Mouse (Mus musculus) brown adipose tissue, adult 24 weeks (tissue): ENCODE data around the gene Ndufaf2. TPM values are rescaled to one million over a fixed set of nuclear protein-coding genes. Genes with fewer than 3 reads are reported as not detected.

Experiments used
- H3K27ac ChIP-seq: fragments of 200-500 bp; replicated peaks from 2 replicates; pipeline ENCODE4 v1.5.1; 2012; ENCODE audit warnings: low read depth, mild to moderate bottlenecking, low read length
- H3K4me1 ChIP-seq: fragments of 200-500 bp; 2 replicates; pipeline ENCODE4 v1.6.1; 2012; ENCODE audit warnings: low read length, mixed read lengths; ENCODE audit not compliant: control insufficient read depth, insufficient read depth, insufficient read length
- H3K4me3 ChIP-seq: fragments of 200-500 bp; 2 replicates; pipeline ENCODE4 v1.5.1; 2012; ENCODE audit warnings: low read depth, mild to moderate bottlenecking, low read length, moderate library complexity; ENCODE audit not compliant: insufficient read depth
- polyA plus RNA-seq: library from polyadenylated mRNA; stranded (reverse); fragments of >200 nt; gene quantifications from 2 replicates; pipeline ENCODE4 v1.2.4, GENCODE M21; 2012; ENCODE audit not compliant: missing spikeins, insufficient read depth, insufficient read length

The Ndufaf2 gene
- polyA plus RNA-seq, 1 experiment: 116 TPM

DNA sequence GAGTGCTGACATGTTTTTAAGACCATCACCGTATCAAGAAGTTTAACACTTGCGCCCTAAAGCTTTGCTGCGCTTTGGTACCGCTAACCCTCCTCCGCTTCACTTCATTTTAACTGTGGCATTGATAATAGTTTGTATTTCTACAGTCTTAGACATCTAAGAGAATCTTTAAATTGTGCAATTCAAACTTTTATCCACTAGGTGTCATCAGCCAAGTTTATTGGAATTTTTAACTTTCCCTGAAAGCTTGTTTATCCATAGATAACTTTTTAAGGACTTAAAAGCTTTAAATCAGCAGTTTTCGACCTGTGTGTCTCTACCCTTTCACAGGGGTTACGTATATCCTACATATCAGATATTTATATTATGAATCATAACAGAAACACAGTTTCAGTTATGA is 1.5 kb upstream of the Ndufaf2 start:
- H3K4me3 ChIP-seq: peak overlapping the region; percentile 10; the same call in 1 of the 2 replicates
- H3K27ac ChIP-seq: no peak overlapping the region
- no peaks in the 10 kb centered on the region for H3K4me1 ChIP-seq

DNA sequence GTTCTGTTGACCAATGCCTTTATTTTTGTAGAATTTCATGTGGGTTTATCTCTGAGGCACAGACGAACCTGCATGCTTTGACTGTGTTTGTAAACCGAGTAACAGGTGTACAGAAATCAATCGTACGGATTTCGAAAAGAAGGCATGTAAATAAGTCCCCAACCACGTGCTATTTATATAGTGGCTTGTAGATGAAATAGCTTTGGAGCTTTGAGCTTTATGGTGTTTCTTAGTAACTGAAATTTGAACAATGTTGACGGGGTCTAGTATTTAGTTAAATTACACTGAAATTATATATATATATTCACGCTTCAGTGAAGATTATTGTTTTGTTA is 785 bp upstream of the Ndufaf2 start:
- H3K4me3 ChIP-seq: peak overlapping the region; percentile 96
- H3K4me1 ChIP-seq: no peaks in the 10 kb centered on the region
- H3K27ac ChIP-seq: no peak overlapping the region

GRCm38 (mm10) chr13:108157732-108158464 is 525 bp downstream of the Ndufaf2 start:
- peak overlapping the region; percentile 96 for H3K4me3 ChIP-seq
- H3K27ac ChIP-seq: no peak overlapping the region
- no peaks in the 10 kb centered on the region for H3K4me1 ChIP-seq

GRCm38 (mm10) chr13:108157156-108157555 is 1.3 kb downstream of the Ndufaf2 start:
- H3K27ac ChIP-seq: no peak overlapping the region
- H3K4me1 ChIP-seq: no peaks in the 10 kb centered on the region
- no peak overlapping the region for H3K4me3 ChIP-seq

GRCm38 (mm10) chr13:108152650-108153372 is 5.6 kb downstream of the Ndufaf2 start:
- Histone ChIP-seq H3K27ac (no peak overlapping the region), H3K4me3 (no peak overlapping the region), H3K4me1 (no peaks in the 10 kb centered on the region)

DNA sequence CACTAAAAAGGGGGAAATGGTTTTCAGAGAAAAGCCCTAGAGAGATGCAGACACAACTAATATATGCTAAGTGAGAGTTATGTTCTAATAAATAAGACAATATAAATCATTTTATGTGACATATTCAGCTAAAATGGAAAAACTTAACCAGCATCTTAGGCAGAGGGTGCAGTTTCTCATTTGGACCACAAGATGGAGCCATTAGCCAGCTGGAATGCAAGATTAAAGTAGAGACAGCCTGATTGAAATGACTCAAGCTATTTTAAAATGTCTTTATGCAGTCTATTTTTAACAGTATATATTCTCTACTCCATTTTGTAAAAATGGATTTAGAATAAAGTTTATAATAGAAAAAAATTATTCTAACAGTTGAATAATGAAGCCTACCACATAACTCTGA is 6.6 kb downstream of the Ndufaf2 start:
- Histone ChIP-seq H3K4me1 (no peaks in the 10 kb centered on the region), H3K4me3 (no peak overlapping the region)

GRCm38 (mm10) chr13:108144086-108144485 is 14.3 kb downstream of the Ndufaf2 start:
- H3K4me1 ChIP-seq: no peaks in the 10 kb centered on the region
- no peak overlapping the region for H3K4me3 ChIP-seq
- no peak overlapping the region for H3K27ac ChIP-seq

More for the DNA sequence above, 6.6 kb downstream of the Ndufaf2 start:
- H3K27ac ChIP-seq: no peak overlapping the region

GRCm38 (mm10) chr13:108138403-108138977 is 19.9 kb downstream of the Ndufaf2 start:
- Histone ChIP-seq H3K4me3 (no peak overlapping the region), H3K4me1 (no peaks in the 10 kb centered on the region), H3K27ac (no peak overlapping the region)

DNA sequence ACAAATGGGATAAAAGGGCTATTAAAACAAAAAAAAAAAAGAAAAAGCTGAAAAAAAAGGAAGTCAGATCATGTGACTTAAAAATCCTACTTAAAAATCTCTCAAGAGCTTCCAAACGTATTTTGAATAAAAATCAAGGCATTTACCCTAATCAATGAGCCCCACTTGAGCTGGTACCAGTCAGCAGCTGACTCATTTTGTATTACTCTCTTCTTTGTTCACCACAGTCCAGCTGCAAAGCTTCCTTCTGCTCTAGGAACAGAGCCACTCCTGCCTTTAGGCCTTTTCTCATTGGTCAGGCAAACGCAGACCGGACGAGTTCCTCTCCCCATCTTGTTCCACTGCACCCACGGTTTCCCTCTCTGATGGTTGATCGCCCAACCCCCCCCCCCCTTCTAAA is 22.8 kb downstream of the Ndufaf2 start:
- Histone ChIP-seq H3K4me3 (no peak overlapping the region), H3K27ac (no peak overlapping the region), H3K4me1 (no peaks in the 10 kb centered on the region)

- H3K4me1 ChIP-seq: peaks cover 3% of the 10 kb centered on the region; the same call in 1 of the 2 replicates
- no peak overlapping the region for H3K4me3 ChIP-seq
- no peak overlapping the region for H3K27ac ChIP-seq
These were observed 26.2 kb downstream of the Ndufaf2 start for GRCm38 (mm10) chr13:108132031-108132819.

GRCm38 (mm10) chr13:108130737-108131136 is 27.7 kb downstream of the Ndufaf2 start:
- Histone ChIP-seq H3K4me1 (peaks cover 3% of the 10 kb centered on the region; the same call in 1 of the 2 replicates), H3K4me3 (no peak overlapping the region), H3K27ac (no peak overlapping the region)

- no peak overlapping the region for H3K27ac ChIP-seq
These were observed 29.4 kb downstream of the Ndufaf2 start for GRCm38 (mm10) chr13:108129070-108129469.

GRCm38 (mm10) chr13:108127883-108128282 is 30.5 kb downstream of the Ndufaf2 start:
- Histone ChIP-seq H3K27ac (peak overlapping the region; percentile 50; the same call in 1 of the 2 replicates), H3K4me1 (peaks cover 3% of the 10 kb centered on the region; the same call in 1 of the 2 replicates)

More at GRCm38 (mm10) chr13:108129070-108129469, 29.4 kb downstream of the Ndufaf2 start:
- Histone ChIP-seq H3K4me3 (peak overlapping the region; percentile 25; the same call in 1 of the 2 replicates), H3K4me1 (peaks cover 3% of the 10 kb centered on the region; the same call in 1 of the 2 replicates)

GRCm38 (mm10) chr13:108127130-108127529 is 31.3 kb downstream of the Ndufaf2 start:
- peaks cover 3% of the 10 kb centered on the region; the same call in 1 of the 2 replicates for H3K4me1 ChIP-seq
- no peak overlapping the region for H3K4me3 ChIP-seq
- no peak overlapping the region for H3K27ac ChIP-seq

More at GRCm38 (mm10) chr13:108127883-108128282, 30.5 kb downstream of the Ndufaf2 start:
- no peak overlapping the region for H3K4me3 ChIP-seq

- Histone ChIP-seq H3K27ac (no peak overlapping the region), H3K4me3 (no peak overlapping the region), H3K4me1 (peaks cover 3% of the 10 kb centered on the region; the same call in 1 of the 2 replicates)
These were observed 32.2 kb downstream of the Ndufaf2 start for GRCm38 (mm10) chr13:108126246-108126645.
